Mouse (Mus musculus): ENCODE data around the gene Prkch.
A peak's percentile ranks its signal among the peaks of the same experiment; 100 is the strongest.

The Prkch gene

GRCm38 (mm10) chr12:73617652-73618051 is 33.1 kb downstream of the Prkch start:
- peak; percentile 79 for DNase-seq

GRCm38 (mm10) chr12:73625277-73626032 is 40.9 kb downstream of the Prkch start:
- DNase-seq, result no peak

- DNase-seq, result no peak
Observed at GRCm38 (mm10) chr12:73627902-73628301, 43.3 kb downstream of the Prkch start.

- DNase-seq, result no peak
Observed at GRCm38 (mm10) chr12:73630596-73630995, 46.0 kb downstream of the Prkch start.

- no peak for DNase-seq
Observed at GRCm38 (mm10) chr12:73631148-73631547, 46.6 kb downstream of the Prkch start.

- DNase-seq, result peak; percentile 65
Observed at GRCm38 (mm10) chr12:73632671-73633244, 48.2 kb downstream of the Prkch start.

- no peak for DNase-seq
Observed at GRCm38 (mm10) chr12:73633707-73634106, 49.1 kb downstream of the Prkch start.

- no peak for DNase-seq
Observed at GRCm38 (mm10) chr12:73639571-73639970, 55.0 kb downstream of the Prkch start.

- no peak for DNase-seq
Observed at GRCm38 (mm10) chr12:73641183-73641582, 56.6 kb downstream of the Prkch start.

GRCm38 (mm10) chr12:73645216-73645615 is 60.6 kb downstream of the Prkch start:
- DNase-seq, result no peak

GRCm38 (mm10) chr12:73647686-73648085 is 63.1 kb downstream of the Prkch start:
- no peak for DNase-seq

- DNase-seq, result no peak
Observed at GRCm38 (mm10) chr12:73656568-73657204, 72.1 kb downstream of the Prkch start.

- DNase-seq, result no peak
Observed at GRCm38 (mm10) chr12:73663421-73663820, 78.8 kb downstream of the Prkch start.

GRCm38 (mm10) chr12:73666701-73667100 is 82.1 kb downstream of the Prkch start:
- DNase-seq, result no peak

- peak; percentile 28 for DNase-seq
Observed at GRCm38 (mm10) chr12:73667607-73668006, 83.0 kb downstream of the Prkch start.

- no peak for DNase-seq
Observed at GRCm38 (mm10) chr12:73670739-73671138, 86.1 kb downstream of the Prkch start.

- peak; percentile 48 for DNase-seq
Observed at GRCm38 (mm10) chr12:73671540-73671939, 86.9 kb downstream of the Prkch start.

GRCm38 (mm10) chr12:73672007-73672406 is 87.4 kb downstream of the Prkch start:
- no peak for DNase-seq

GRCm38 (mm10) chr12:73673783-73674182 is 89.2 kb downstream of the Prkch start:
- no peak for DNase-seq

GRCm38 (mm10) chr12:73675212-73675611 is 90.6 kb downstream of the Prkch start:
- peak; percentile 35 for DNase-seq

- DNase-seq, result no peak
Observed at GRCm38 (mm10) chr12:73679400-73679801, 94.8 kb downstream of the Prkch start.

GRCm38 (mm10) chr12:73682921-73683346 is 98.3 kb downstream of the Prkch start:
- peak; percentile 44 for DNase-seq

GRCm38 (mm10) chr12:73685875-73686274 is 101.3 kb downstream of the Prkch start:
- DNase-seq, result no peak

- DNase-seq, result no peak
Observed at GRCm38 (mm10) chr12:73686456-73686855, 101.9 kb downstream of the Prkch start.

Data from kidney, postnatal 10 days (tissue).